Mouse (Mus musculus) embryonic facial prominence, embryonic 15.5 days (tissue): ENCODE measurements at regions not wholly inside any gene's neighbourhood (a gene's known extent, or its start where the extent isn't known, plus 50 kb on each side); places are given as distances from the start of the nearest gene placed in this dataset.

Experiments
- ATAC-seq: fragments of 200-750 bp; cut with Nextera tagmentation; 2 replicates; pipeline ENCODE4 v1.8.0; 2017; ENCODE audit warnings: low read depth, moderate TSS enrichment; ENCODE audit not compliant: insufficient number of reproducible peaks, low FRiP score, low TSS enrichment
- H3K27ac ChIP-seq: fragments of 300-500 bp; sonication (generic); replicated peaks from 2 replicates; pipeline ENCODE4 v1.5.1; 2015; ENCODE audit warnings: mild to moderate bottlenecking, inconsistent platforms
- H3K27me3 ChIP-seq: fragments of 300-500 bp; sonication (generic); 2 replicates; pipeline ENCODE4 v1.6.1; 2015; ENCODE audit warnings: inconsistent platforms
- H3K36me3 ChIP-seq: fragments of 300-500 bp; sonication (generic); 2 replicates; pipeline ENCODE4 v1.6.1; 2015; ENCODE audit warnings: mild to moderate bottlenecking, inconsistent platforms
- H3K4me1 ChIP-seq: fragments of 300-500 bp; sonication (generic); 2 replicates; pipeline ENCODE4 v1.6.1; 2015; ENCODE audit warnings: inconsistent platforms
- H3K4me2 ChIP-seq: fragments of 300-500 bp; sonication (generic); replicated peaks from 2 replicates; pipeline ENCODE4 v1.6.1; 2015; ENCODE audit warnings: mild to moderate bottlenecking, inconsistent platforms
- H3K4me3 ChIP-seq: fragments of 300-500 bp; sonication (generic); replicated peaks from 2 replicates; pipeline ENCODE4 v1.5.1; 2015; ENCODE audit warnings: mild to moderate bottlenecking, inconsistent platforms
- H3K9ac ChIP-seq: fragments of 300-500 bp; sonication (generic); 2 replicates; pipeline ENCODE4 v1.6.1; 2015; ENCODE audit warnings: inconsistent platforms
- H3K9me3 ChIP-seq: fragments of 300-500 bp; sonication (generic); replicated peaks from 2 replicates; pipeline ENCODE4 v1.6.1; 2016; ENCODE audit warnings: inconsistent platforms
- WGBS: fragments of 180-500 bp; shearing (Covaris S2); methylation state at CpG from one replicate; pipeline ENCODE4 v1.1.7; 2015; 5-methylcytosine and 5-hydroxymethylcytosine counted together

- Histone ChIP-seq H3K36me3 (no peaks in the 10 kb centered on the region), H3K9ac (no peak overlapping the region), H3K9me3 (no peaks in the 10 kb centered on the region), H3K4me3 (no peak overlapping the region), H3K4me1 (no peaks in the 10 kb centered on the region), H3K27me3 (no peaks in the 10 kb centered on the region), H3K27ac (no peak overlapping the region), H3K4me2 (no peak overlapping the region)
- ATAC-seq: no peak
- WGBS: 75% methylated on average over 9 of the region's 9 CpGs
Observed at GRCm38 (mm10) chr10:21482659-21483058, 105.6 kb downstream of the Aldh8a1 start.

DNA sequence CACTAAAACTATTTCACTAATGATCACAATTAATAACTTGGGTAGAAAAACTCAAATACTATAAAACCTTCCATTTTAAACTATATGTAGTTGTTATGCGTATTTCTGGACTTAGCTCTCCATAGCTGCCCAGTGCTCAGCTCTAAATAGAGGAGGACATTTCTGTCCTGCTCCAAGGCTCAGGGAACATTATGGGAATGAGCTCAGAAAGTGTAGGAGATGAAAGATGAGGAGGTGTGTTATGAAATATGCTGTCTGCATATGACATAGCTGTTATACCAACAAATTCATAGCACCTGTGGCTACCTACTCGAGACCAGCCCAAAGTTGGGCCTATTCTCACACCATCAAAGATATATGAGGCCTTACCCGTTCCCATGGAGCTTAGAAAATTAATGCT lies 106.3 kb downstream of the Aldh8a1 start:
- Histone ChIP-seq H3K4me3 (no peak overlapping the region), H3K9me3 (no peaks in the 10 kb centered on the region), H3K4me1 (no peaks in the 10 kb centered on the region), H3K4me2 (no peak overlapping the region), H3K9ac (no peak overlapping the region), H3K27ac (no peak overlapping the region), H3K27me3 (no peaks in the 10 kb centered on the region), H3K36me3 (no peaks in the 10 kb centered on the region)
- ATAC-seq: no peak
- 87% methylated on average over 3 of the region's 3 CpGs for WGBS

DNA sequence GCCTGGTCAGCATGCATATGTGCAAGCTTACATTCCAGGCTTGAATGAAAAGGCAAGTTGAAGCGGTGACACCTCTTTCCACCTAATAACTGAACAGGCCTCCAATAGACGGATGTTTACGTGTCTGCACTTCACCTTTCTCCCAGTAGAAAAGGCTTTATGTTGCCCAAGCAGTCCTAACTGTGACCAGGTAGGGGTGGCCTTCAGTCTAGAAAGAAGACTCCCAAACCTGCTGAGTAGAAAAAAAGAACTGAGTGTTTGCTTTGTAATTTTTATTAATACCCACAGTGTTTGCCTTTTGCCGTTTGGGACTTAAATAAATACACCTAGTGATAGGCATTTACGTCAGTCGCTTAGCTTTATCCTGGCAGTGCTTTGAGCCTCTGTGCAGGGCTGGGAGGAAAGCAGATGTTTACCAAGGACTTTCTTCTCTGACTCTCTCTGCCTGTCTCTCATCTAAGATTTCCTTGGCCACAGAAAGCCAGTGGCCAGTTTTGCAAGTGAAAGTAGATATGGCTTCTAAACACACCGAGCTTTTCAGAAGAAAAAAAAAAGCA lies 104.5 kb upstream of the 1700020N01Rik start:
- H3K27me3 ChIP-seq: no peaks in the 10 kb centered on the region
- no peak for ATAC-seq
- 76% methylated on average over 7 of the region's 7 CpGs for WGBS

GRCm38 (mm10) chr10:21490910-21491309 lies 102.0 kb upstream of the 1700020N01Rik start:
- no peak overlapping the region for H3K4me2 ChIP-seq
- H3K9ac ChIP-seq: no peak overlapping the region
- H3K9me3 ChIP-seq: no peaks in the 10 kb centered on the region
- ATAC-seq: no peak
- no peak overlapping the region for H3K4me3 ChIP-seq
- H3K36me3 ChIP-seq: no peaks in the 10 kb centered on the region
- no peaks in the 10 kb centered on the region for H3K4me1 ChIP-seq
- no peaks in the 10 kb centered on the region for H3K27me3 ChIP-seq
- 72% methylated on average over 8 of the region's 8 CpGs for WGBS
- H3K27ac ChIP-seq: no peak overlapping the region

More for the DNA sequence above, 104.5 kb upstream of the 1700020N01Rik start:
- Histone ChIP-seq H3K36me3 (no peaks in the 10 kb centered on the region), H3K4me2 (no peak overlapping the region), H3K9me3 (no peaks in the 10 kb centered on the region), H3K4me1 (no peaks in the 10 kb centered on the region), H3K27ac (no peak overlapping the region), H3K4me3 (no peak overlapping the region), H3K9ac (no peak overlapping the region)

GRCm38 (mm10) chr10:21492254-21492894 lies 100.6 kb upstream of the 1700020N01Rik start:
- Histone ChIP-seq H3K4me2 (no peak overlapping the region), H3K27ac (no peak overlapping the region), H3K36me3 (no peaks in the 10 kb centered on the region), H3K4me3 (no peak overlapping the region), H3K9ac (no peak overlapping the region), H3K27me3 (no peaks in the 10 kb centered on the region), H3K4me1 (no peaks in the 10 kb centered on the region), H3K9me3 (no peaks in the 10 kb centered on the region)
- no peak for ATAC-seq
- 70% methylated on average over 7 of the region's 7 CpGs for WGBS

DNA sequence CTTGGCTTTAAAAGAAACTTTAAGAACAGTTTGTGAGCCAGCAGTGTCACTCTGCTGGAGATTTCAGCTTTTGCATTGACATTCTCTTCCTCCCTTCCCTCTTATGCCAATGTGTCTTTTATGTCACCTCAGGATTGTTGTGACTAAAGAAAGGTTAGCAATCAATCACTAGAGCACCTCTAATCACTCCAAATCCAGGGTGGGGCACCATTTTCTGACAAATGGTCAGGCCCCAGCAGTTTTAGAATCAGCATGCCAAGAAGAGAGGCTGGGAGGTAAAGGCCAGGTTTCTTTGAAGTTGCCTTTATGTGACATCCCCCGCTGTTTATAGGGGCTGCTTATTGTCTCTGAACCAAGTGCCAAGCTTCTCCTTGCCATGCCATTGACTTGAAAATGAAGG lies 98.4 kb upstream of the 1700020N01Rik start:
- no peak overlapping the region for H3K4me2 ChIP-seq
- WGBS: 27% methylated on average over 1 of the region's 1 CpGs
- ATAC-seq: no peak
- H3K4me3 ChIP-seq: no peak overlapping the region
- H3K9ac ChIP-seq: no peak overlapping the region
- no peaks in the 10 kb centered on the region for H3K36me3 ChIP-seq
- no peak overlapping the region for H3K27ac ChIP-seq
- no peaks in the 10 kb centered on the region for H3K4me1 ChIP-seq
- no peaks in the 10 kb centered on the region for H3K9me3 ChIP-seq
- H3K27me3 ChIP-seq: no peaks in the 10 kb centered on the region

- no peaks in the 10 kb centered on the region for H3K4me1 ChIP-seq
- no peaks in the 10 kb centered on the region for H3K9me3 ChIP-seq
- WGBS: 67% methylated on average over 3 of the region's 3 CpGs
- H3K36me3 ChIP-seq: no peaks in the 10 kb centered on the region
- no peak overlapping the region for H3K27ac ChIP-seq
- ATAC-seq: no peak
- no peak overlapping the region for H3K4me3 ChIP-seq
- H3K27me3 ChIP-seq: no peaks in the 10 kb centered on the region
- H3K9ac ChIP-seq: no peak overlapping the region
- H3K4me2 ChIP-seq: no peak overlapping the region
Observed at GRCm38 (mm10) chr10:21497110-21497509, 95.8 kb upstream of the 1700020N01Rik start.

DNA sequence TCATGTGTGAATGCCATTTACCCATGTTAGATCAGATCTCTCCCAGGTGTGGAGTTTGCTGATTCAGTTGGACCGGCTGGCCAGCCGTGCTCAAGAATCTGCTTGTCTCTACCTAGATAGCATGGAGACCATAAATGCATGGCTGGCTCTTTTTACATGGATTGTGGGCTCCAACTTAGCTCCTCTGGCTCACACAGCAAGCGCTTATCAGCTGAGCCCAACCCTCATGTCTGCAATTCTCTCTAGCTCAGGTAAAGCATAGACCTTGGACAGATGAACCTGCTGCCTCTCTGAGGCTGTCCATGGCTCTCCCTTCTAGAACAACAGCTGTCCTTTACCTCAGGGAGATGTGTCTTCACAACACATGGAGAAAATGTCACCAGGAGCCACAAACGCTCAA lies 94.8 kb upstream of the 1700020N01Rik start:
- Histone ChIP-seq H3K27ac (no peak overlapping the region), H3K4me1 (no peaks in the 10 kb centered on the region), H3K9me3 (no peaks in the 10 kb centered on the region), H3K27me3 (no peaks in the 10 kb centered on the region), H3K4me3 (no peak overlapping the region), H3K9ac (no peak overlapping the region), H3K4me2 (no peak overlapping the region), H3K36me3 (no peaks in the 10 kb centered on the region)
- WGBS: 86% methylated on average over 4 of the region's 4 CpGs
- no peak for ATAC-seq

GRCm38 (mm10) chr10:21501658-21502057 lies 91.3 kb upstream of the 1700020N01Rik start:
- Histone ChIP-seq H3K4me3 (no peak overlapping the region), H3K9me3 (no peaks in the 10 kb centered on the region), H3K27ac (no peak overlapping the region), H3K9ac (no peak overlapping the region), H3K36me3 (no peaks in the 10 kb centered on the region), H3K4me2 (no peak overlapping the region), H3K4me1 (no peaks in the 10 kb centered on the region), H3K27me3 (no peaks in the 10 kb centered on the region)
- WGBS: 86% methylated on average over 4 of the region's 4 CpGs
- ATAC-seq: no peak

DNA sequence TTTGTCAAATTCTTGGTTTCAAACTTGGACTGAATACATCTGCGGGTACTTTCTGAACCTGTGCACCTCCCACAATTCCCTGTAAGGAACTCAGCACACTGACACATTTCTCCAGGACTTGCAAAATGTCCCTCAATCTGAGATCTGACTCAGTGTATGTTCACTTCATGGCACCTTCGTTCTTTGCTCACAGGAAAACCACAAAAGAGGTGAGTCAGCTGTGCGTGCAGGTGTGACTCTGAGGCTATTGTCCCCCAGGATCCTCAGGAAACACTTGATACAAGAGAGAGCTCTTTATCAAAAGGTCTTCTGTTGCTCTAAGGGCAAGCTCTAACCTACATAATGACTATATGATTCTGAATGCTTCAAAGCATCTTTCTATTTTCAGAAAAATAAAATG lies 88.5 kb upstream of the 1700020N01Rik start:
- no peaks in the 10 kb centered on the region for H3K4me1 ChIP-seq
- no peak for ATAC-seq
- H3K9ac ChIP-seq: no peak overlapping the region
- no peak overlapping the region for H3K27ac ChIP-seq
- H3K36me3 ChIP-seq: no peaks in the 10 kb centered on the region
- H3K4me2 ChIP-seq: no peak overlapping the region
- H3K9me3 ChIP-seq: no peaks in the 10 kb centered on the region
- 80% methylated on average over 3 of the region's 3 CpGs for WGBS
- H3K27me3 ChIP-seq: no peaks in the 10 kb centered on the region
- H3K4me3 ChIP-seq: no peak overlapping the region

DNA sequence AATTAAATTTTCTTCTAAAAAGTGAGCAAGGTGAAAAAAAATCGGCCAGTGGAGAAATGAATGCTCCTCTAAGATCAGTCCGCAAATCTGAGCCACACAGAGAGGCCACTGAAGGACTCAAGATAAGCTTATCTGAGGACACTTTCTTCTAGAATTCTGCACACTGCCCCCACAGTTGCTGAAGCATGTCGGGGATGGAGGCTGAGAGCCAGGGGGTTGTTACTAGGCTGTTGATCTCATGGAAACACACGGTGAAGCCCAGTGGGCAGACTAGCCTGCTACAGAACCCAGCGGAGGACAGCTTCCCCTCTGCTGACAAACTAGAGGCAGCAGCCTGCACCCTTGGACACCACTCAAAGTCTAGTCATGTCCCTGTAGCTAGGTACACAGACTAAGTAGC lies 81.6 kb upstream of the 1700020N01Rik start:
- 72% methylated on average over 5 of the region's 5 CpGs for WGBS
- H3K9me3 ChIP-seq: no peaks in the 10 kb centered on the region

DNA sequence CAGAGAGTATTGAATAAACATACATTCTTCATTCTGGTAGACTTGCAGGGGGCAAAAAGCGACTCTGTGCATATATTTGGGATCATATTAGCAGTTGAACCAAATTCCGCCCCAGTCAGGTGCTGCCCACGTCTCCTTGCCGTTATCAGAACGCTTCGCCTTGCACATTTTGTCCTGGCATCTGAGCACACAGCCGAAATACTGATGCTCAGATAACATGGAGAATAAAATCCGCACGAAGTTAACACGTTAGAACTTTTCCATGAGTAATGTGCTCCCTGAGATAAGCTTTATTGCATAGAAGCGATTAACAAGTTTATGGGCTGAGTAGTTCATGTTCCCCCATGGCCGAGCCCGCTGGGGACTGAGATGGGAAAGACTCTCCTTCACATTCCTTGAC lies 80.5 kb upstream of the 1700020N01Rik start:
- Histone ChIP-seq H3K4me3 (no peak overlapping the region), H3K36me3 (no peaks in the 10 kb centered on the region), H3K4me2 (no peak overlapping the region), H3K27ac (no peak overlapping the region), H3K9ac (no peak overlapping the region), H3K9me3 (no peaks in the 10 kb centered on the region), H3K4me1 (0 out of 2 replicates have a peak, but pooled peaks cover 5% of the 10 kb centered on the region), H3K27me3 (no peaks in the 10 kb centered on the region)
- WGBS: 92% methylated on average over 13 of the region's 13 CpGs
- ATAC-seq: no peak

More for the DNA sequence above, 81.6 kb upstream of the 1700020N01Rik start:
- no peak for ATAC-seq
- H3K4me2 ChIP-seq: no peak overlapping the region
- no peaks in the 10 kb centered on the region for H3K27me3 ChIP-seq
- no peak overlapping the region for H3K27ac ChIP-seq
- no peaks in the 10 kb centered on the region for H3K36me3 ChIP-seq
- no peaks in the 10 kb centered on the region for H3K4me1 ChIP-seq
- H3K9ac ChIP-seq: no peak overlapping the region
- no peak overlapping the region for H3K4me3 ChIP-seq
